Mouse (Mus musculus) urinary bladder, postnatal 4 days (tissue): ENCODE measurements around the gene Gm38392.
A peak's percentile ranks its signal among the peaks of the same experiment; 100 is the strongest.
"Not testable (repeated sequence)": the region's sequence is repeated elsewhere in the genome, so short reads cannot be mapped to it uniquely, and the experiment has no call there.

Experiments
- DNase-seq, 2 experiments: peaks; one replicate each; pipeline ENCODE4 v3.0.0; 2021 to 2022; ENCODE audit warnings: low spot score in 2 of 2

Gene Gm38392

DNA sequence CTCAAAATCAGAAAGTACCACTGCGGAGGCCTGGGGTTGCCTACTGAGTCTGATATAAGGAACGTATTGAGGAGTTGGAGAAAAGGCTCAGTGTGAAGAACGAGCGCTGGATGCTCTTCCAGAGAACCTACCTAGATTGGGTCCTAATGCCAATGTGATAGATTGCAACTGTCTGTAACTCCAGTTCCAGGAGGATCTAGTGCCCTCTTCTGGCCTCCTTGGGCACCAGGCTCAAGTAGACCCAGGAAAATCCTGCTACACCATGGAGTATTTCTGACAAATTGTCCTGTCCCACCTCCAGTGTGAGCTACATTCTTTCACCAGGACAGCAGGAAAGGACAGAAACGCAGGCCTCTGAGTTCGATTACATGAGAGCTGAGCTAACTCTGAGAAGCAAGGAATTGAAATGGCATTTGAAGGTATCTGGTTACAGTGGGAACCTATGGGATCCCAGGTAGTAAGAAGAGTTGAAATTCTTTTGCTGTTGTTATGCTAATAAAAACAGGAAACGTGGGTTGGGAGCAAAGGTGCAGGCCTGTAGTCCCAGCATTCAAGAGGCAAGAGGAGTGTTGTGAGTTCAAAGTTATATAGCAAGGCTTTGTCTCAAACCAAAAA is 10.4 kb downstream of the Gm38392 start:
- DNase-seq = no peak

DNA sequence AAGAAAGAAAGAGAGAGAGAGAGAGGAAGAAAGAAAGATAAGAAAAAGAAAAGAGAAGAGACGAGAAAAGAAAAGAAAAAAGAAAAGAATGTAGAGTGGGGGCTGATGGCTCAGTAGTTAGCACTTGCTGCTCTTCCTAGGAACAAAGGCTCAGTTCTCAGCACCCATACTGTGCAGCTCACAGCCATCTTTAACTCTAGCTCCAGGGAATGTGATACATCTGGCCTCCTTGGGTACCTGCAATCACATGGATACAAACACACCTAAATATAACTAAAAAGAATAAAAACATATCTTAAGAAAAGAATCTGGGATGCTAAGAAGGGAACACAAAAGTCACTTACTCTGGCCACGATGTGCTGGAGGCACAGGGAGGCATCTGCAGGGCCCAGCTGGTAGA is 10.9 kb downstream of the Gm38392 start:
- DNase-seq = no peak

DNA sequence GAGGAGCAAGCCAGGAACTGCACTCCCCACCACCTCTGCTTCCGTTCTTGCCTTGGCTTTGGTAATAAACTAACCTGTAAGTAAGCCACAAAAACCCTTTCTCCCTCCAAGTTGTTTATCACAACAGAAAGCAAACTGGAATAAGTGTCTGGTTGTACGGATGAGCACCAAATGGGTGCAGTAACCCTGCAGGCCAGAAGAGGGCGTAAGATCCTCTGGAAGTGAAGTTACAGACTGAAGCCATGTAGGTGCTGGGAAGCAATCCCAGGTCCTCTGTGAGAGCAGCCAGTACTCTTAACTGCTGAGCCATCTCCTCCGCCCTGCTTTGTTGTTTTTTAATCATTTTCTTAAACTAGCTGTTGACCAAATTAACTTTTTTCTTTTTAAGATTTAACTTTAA is 13.0 kb downstream of the Gm38392 start:
- DNase-seq = no peak

DNA sequence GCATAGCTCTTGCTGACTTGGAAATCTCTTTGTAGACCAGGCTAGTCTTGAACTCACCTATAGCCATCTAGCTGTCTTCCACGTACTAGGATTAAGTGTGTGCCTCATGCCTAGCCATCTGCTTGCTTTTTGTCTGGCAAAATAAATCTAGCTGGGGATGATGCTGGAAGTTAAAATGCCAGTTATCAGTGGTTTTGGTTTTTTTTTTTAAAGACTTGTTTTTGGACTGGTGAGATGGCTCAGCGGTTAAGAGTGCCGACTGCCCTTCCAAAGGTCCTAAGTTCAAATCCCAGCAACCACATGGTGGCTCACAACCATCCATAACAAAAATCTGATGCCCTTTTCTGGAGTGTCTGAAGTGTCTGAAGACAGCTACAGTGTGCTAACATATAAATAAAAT is 15.2 kb downstream of the Gm38392 start:
- no peak for DNase-seq

DNA sequence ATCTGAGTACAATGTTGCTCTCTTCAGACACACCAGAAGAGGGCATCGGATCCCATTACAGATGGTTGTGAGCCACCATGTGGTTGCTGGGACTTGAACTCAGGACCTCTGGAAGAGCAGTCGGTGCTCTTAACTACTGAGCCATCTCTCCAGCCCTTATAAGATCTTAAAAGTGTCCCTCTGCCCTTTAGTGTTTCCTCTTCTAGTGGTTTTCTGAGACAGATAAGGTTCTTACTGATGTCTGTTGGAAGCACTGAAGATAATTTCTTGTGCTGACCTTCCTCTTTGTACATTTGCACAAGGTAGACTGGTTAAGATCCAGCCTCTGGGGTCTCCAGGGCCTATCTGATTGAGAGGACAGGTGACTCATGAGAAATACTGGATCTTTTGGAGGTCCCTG is 15.7 kb downstream of the Gm38392 start:
- not testable (repeated sequence) for DNase-seq

DNA sequence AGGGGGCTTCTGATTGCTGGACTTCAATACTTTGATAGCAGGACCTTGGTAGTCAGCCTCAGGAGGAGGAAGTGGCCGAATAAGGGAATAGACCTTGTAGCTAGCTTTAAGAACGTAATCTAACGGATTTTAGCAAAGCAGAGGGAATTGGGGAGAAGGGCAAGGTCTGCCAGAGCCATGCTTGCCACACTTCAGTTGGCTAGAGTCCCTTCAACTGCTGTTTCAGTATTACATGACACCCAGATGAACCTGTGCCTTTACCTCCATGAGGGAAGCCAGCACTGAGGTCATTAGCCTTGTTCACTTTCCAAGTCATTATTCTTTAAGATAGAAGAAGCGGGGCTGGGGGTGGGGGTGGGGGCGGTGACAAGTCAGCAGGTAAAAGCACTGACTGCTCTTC is 18.0 kb downstream of the Gm38392 start:
- DNase-seq = no peak

DNA sequence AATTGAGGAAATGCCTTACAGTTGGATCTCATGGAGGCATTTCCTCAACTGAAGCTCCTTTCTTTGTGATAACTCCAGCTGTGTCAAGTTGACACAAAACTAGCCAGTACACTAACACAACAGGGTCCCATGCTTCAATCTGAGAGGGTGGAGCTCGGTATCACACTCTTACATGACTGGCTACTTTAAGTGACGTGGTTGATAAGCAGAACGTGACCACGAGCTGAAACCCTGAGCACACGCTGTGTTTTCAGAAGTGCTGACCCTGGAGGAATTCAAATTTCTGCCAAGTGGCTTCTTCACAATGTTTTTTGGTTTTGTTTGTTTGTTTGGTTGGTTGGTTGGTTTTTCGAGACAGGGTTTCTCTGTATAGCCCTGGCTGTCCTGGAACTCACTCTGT is 19.0 kb downstream of the Gm38392 start:
- not testable (repeated sequence) for DNase-seq

GRCm38 (mm10) chr3:88262346-88262745 is 24.7 kb downstream of the Gm38392 start:
- DNase-seq = no peak

- DNase-seq = no peak
These were observed 30.6 kb downstream of the Gm38392 start for GRCm38 (mm10) chr3:88256382-88256781.

DNA sequence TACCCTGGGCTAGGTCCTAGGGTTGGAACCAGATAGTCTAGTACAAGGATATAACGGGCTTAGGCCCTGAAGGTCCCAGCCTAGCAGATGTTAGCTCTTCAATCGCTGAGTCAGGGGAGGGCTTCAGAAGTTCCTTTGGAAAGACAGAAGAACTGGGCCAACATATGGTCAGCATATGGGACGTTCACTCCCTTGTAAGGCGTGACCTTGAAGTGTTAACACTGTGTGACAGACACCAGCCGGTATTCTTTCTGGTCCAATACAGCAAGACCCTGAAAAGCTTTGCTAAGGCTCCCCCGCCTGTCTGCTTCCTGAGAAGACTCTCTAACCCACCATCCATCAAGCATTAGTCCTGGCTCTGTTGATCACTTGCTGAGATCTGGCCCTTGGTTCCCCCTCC is 31.1 kb downstream of the Gm38392 start:
- DNase-seq = no peak

DNA sequence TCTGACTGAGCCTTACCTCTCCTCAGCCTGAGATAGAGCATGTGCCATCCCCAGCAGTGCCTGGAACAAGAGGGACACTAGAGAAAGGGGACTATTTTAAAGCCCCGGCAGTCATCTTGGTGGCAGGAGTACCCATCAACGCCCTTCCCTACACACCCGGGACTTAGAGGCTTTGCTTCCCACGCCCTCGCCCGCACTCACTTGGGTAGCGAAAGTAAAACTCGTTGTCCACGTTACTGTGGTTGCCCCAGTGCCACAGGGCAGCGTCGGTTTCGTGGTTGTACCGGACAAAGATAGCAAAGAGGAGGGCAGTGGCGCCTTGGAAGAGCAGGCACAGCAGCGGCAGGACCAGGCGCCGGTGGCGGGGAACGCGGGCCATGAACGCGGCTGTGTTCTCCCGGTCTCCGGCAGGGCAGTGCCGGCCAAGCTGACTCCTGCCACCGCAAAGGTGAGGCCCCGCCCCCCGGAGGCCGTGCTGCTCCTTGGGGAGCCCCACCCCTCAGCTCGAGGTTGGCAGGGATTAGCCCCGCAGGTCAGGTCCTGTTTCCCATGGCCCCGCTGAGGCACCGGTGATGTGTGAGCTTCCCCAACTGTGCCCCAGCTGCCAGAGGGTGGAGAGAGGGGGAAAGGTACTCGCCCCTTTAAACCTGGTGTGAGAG is 32.6 kb downstream of the Gm38392 start, which contains the start of gene Rhbg:
Gene Rhbg (minus strand): TSS at position 442 of the 659 bp plus-strand sequence.
- DNase-seq = peak; percentile 33 to 67

DNA sequence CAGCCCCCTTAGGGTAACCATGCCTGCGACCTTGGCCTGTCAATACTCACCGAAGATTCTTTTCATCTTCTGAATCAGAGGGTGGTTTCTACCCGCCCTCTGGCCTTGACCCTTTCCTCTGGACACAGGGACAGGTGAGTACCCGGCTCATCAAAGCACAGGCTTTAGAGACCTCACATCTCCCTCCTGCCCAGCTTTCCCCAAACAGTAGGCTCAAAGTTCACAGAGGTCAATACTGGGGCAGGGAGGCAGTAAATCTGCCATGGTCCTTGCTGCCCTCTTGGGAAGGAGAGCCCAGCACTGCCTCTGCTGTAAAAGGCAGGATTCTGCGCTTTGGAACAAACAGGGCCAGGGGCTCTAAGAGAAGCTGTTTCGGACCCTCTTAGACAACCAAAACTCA is 34.3 kb downstream of the Gm38392 start:
- DNase-seq = no peak

- DNase-seq = no peak
These were observed 38.6 kb downstream of the Gm38392 start for GRCm38 (mm10) chr3:88248406-88248805.

DNA sequence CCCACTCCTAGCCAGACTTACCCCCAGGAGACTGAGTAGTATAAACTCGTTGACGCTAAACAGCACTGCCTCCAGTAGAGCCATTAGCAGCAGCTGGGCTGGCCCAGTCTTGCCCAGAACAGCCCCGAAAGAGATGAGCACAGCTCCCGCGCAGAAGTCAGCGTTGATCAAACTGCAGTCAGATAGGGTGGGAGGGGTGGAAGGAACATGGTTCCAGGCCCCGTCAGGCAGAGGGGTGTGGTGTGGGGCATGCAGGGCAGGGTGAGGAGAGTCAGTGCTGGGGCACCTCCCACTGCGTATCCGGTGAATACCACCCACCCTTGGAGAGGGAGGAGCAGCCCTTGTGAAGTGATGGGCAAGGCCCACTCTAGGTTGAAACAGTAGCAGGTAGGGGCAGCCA is 39.3 kb downstream of the Gm38392 start:
- DNase-seq = no peak

DNA sequence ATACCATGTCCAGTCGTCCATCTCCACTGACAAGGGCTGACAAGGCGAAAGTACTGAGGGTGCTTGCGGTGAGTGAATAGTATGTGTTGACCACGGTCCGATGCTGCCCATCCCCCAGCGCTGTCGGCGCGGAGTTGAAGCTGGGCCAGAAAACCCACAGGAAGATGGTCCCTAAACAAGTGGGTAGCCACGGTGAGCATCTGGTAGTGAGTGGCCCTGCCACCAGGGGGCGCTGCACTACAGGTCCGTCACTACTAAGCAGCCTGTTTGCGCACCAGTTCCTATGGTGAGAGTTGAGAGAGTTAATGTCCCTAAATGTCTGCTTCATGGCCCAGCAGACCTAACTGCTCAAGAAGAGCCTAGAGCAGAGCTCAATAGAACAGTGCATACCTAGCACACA is 41.2 kb downstream of the Gm38392 start:
- DNase-seq = peak; percentile 58 to 74

DNA sequence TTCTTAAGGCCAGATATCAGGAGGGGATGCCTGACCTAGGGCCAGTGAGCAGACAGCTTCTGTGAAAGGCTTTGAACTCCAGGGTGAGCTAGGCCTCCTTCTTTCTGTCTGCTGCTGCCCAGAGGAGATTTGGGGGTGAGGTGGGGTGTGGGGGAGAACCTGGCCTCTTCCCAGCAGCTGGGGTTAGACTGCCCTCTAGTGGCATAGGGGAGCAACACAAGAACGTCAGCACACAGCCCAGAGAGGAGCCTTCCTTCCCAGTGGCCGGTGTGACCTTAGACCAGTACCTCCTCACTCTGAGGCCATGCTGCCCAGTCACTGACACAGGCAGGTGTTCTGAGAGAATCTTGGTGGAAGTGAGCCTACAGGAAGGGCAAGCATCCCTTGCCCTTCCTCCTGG is 42.9 kb downstream of the Gm38392 start:
- no peak for DNase-seq

DNA sequence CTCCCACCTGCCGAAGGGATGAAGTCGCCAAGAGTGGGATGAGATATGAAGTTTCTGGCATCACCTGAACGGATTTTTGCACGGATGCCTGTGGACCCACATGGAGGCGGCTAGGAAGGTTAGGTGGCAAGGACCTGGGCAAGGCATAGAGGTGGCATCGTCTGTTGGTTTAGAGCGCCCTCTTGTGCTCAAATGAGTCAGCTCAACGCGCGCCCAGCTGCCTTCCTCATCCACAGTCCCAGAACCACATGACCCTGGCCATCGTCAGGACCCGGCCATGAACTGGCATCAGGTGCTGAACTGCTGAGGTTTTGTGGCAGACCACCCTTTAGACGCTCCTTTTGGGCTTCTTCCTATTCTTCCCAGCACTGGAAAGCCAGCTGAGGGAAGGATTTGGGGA is 44.5 kb downstream of the Gm38392 start:
- DNase-seq = peak in 1 of 2 experiments; percentile 72

DNA sequence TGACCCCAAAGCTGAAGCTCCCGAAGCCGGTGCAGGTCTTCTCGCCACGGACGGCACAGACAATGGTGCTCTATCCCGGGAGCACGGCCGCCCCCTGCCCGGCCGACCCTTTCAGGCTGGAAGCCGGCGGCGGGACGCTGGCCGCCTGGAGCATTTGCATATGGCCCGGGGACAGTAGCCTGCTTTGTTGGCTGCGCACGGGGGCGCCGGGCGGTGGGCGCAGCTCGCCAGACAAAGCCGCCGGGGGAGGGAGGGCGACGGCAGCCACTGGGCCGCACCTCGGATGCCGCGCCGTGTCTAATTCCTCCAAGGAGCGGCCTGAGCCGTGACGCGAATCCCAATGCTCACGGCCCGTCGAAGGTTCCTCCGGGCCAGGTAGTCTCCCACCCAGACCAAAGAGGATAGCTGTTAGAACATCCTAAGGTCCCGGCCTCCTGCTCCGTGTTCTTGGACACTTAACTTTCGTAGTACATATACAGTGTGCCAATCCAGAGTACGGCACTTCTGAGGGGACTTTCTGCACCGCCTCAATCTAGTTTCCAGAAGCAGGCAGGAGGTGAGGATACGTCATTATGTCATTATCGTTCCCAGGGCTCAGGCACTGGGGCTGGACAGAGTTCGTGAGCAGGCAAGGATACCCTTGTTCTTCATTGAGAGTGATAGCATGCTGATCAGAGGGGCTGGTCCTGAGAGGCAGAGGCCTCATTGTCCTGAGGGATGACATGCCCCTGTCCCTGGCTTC is 45.8 kb downstream of the Gm38392 start:
- DNase-seq = no peak

GRCm38 (mm10) chr3:88239446-88239845 is 47.6 kb downstream of the Gm38392 start:
- DNase-seq = no peak

- DNase-seq = no peak
These were observed 48.1 kb downstream of the Gm38392 start for GRCm38 (mm10) chr3:88238866-88239391.

- DNase-seq = no peak
These were observed 49.3 kb downstream of the Gm38392 start for GRCm38 (mm10) chr3:88237556-88238194.

- DNase-seq = no peak
These were observed 49.9 kb downstream of the Gm38392 start for GRCm38 (mm10) chr3:88237161-88237555.
